Mouse (Mus musculus) c-Kit-positive CD71-negative TER-119-negative erythroid progenitor cells, embryonic 14.5 days (primary cell): ENCODE measurements at regions not wholly inside any gene's neighbourhood (a gene's known extent, or its start where the extent isn't known, plus 50 kb on each side); places are given as distances from the start of the nearest gene placed in this dataset.
"Not testable (repeated sequence)": the region's sequence is repeated elsewhere in the genome, so short reads cannot be mapped to it uniquely, and the experiment has no call there.

Experiments used
- DNase-seq: peaks from one replicate; pipeline ENCODE4 v3.0.0-alpha.2; 2013; ENCODE audit warnings: low read depth

- DNase-seq: not testable (repeated sequence)
Observed at GRCm38 (mm10) chr12:113701841-113702240, 158.1 kb downstream of the Adam6a start.

- peak; percentile 16 for DNase-seq
Observed at GRCm38 (mm10) chr12:113716406-113716805, 172.7 kb downstream of the Adam6a start.

- no peak for DNase-seq
Observed at GRCm38 (mm10) chr12:113735847-113736246, 192.1 kb downstream of the Adam6a start.

- DNase-seq: no peak
Observed at GRCm38 (mm10) chr12:113746277-113746676, 202.6 kb downstream of the Adam6a start.

GRCm38 (mm10) chr12:113747987-113748386, 204.3 kb downstream of the Adam6a start:
- no peak for DNase-seq

GRCm38 (mm10) chr12:113769587-113769986, 225.9 kb downstream of the Adam6a start:
- DNase-seq: no peak

- DNase-seq: peak; percentile 7
Observed at GRCm38 (mm10) chr12:113795876-113796275, 252.2 kb downstream of the Adam6a start.

GRCm38 (mm10) chr12:113826377-113826776, 282.7 kb downstream of the Adam6a start:
- DNase-seq: peak; percentile 8

GRCm38 (mm10) chr12:113858893-113859292, 315.2 kb downstream of the Adam6a start:
- peak; percentile 10 for DNase-seq

GRCm38 (mm10) chr12:113878826-113879225, 335.1 kb downstream of the Adam6a start:
- DNase-seq: peak; percentile 6

- no peak for DNase-seq
Observed at GRCm38 (mm10) chr12:113896152-113896551, 352.4 kb downstream of the Adam6a start.

- no peak for DNase-seq
Observed at GRCm38 (mm10) chr12:113906459-113906858, 362.8 kb downstream of the Adam6a start.

- no peak for DNase-seq
Observed at GRCm38 (mm10) chr12:113907751-113908150, 364.0 kb downstream of the Adam6a start.

- no peak for DNase-seq
Observed at GRCm38 (mm10) chr12:113911770-113912169, 368.1 kb downstream of the Adam6a start.

- no peak for DNase-seq
Observed at GRCm38 (mm10) chr12:113940721-113941120, 397.0 kb downstream of the Adam6a start.

- not testable (repeated sequence) for DNase-seq
Observed at GRCm38 (mm10) chr12:113943661-113944327, 400.1 kb downstream of the Adam6a start.

- DNase-seq: not testable (repeated sequence)
Observed at GRCm38 (mm10) chr12:113945786-113946185, 402.1 kb downstream of the Adam6a start.

GRCm38 (mm10) chr12:113948017-113948416, 404.3 kb downstream of the Adam6a start:
- DNase-seq: peak; percentile 1

- no peak for DNase-seq
Observed at GRCm38 (mm10) chr12:113974271-113974670, 430.6 kb downstream of the Adam6a start.

GRCm38 (mm10) chr12:113981613-113982012, 437.9 kb downstream of the Adam6a start:
- DNase-seq: peak; percentile 18

- no peak for DNase-seq
Observed at GRCm38 (mm10) chr12:113987233-113987990, 443.7 kb downstream of the Adam6a start.

GRCm38 (mm10) chr12:113992425-113992824, 448.7 kb downstream of the Adam6a start:
- DNase-seq: no peak

GRCm38 (mm10) chr12:113994284-113994683, 450.6 kb downstream of the Adam6a start:
- not testable (repeated sequence) for DNase-seq
